ENCODE assay signal across 17 mouse cellular contexts in the genomic region with DNA sequence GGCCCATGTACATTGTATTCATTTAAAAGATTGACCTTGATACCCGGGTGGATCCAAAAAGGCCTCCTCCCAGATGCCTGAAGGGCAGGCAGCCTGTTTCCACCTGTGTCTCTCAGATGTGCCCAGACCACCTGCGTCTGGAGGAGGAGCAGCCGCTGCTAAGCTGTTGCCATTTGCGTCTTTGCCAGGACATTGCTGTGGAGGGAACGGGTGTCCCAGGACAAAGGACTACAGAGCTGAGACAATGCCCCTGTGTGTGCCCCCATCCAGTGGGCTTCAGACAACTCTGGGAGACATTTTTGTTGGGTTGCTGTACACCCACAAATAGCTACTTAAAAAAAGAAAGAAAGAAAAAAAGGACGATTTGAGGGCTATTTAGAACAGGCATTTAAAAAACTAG. TPM values are rescaled to one million over a fixed set of nuclear protein-coding genes. Genes with fewer than 3 reads are reported as not detected.
"Had no signal": no experiment of that assay in that cellular context is flagged by ENCODE, and none has a peak within 500 bp of the region (broad histone marks: within the 10 kb centered on the region; RNA-seq: fewer than 3 reads in every experiment).

No protein-coding gene starts in this region.

- DNase-seq: kidney, adult 2 months; kidney, postnatal 14 days; liver; liver, embryonic 13.5 days; liver, postnatal 0 days; lung, postnatal 14 days; retina, postnatal 1 day; spleen, adult 18-20 months; thymus, postnatal 36 days had no signal

- H3K27ac ChIP-seq: kidney, embryonic 15.5 days; limb, embryonic 12.5 days; liver, embryonic 13.5 days; lung, embryonic 15.5 days; macrophage; midbrain, embryonic 15.5 days; neural tube, embryonic 13.5 days had no signal

- H3K4me3 ChIP-seq: kidney, embryonic 15.5 days; limb, embryonic 12.5 days; liver, embryonic 13.5 days; lung, embryonic 15.5 days; megakaryocyte, embryonic 14.5 days; midbrain, embryonic 15.5 days; neural tube, embryonic 13.5 days had no signal

- ATAC-seq: intestine, embryonic 16.5 days; liver, postnatal 0 days; midbrain, embryonic 15.5 days had no signal

RNA-seq across cellular contexts. Expression of a gene that starts 35.2 kb away (rescaled TPM):
- polyA plus RNA-seq: macrophage had no signal
